Mouse (Mus musculus): ENCODE data around the gene Pigb. TPM values are rescaled to one million over a fixed set of nuclear protein-coding genes. Genes with fewer than 3 reads are reported as not detected.

The Pigb gene
- polyA plus RNA-seq, 1 experiment = 23.9 TPM

DNA sequence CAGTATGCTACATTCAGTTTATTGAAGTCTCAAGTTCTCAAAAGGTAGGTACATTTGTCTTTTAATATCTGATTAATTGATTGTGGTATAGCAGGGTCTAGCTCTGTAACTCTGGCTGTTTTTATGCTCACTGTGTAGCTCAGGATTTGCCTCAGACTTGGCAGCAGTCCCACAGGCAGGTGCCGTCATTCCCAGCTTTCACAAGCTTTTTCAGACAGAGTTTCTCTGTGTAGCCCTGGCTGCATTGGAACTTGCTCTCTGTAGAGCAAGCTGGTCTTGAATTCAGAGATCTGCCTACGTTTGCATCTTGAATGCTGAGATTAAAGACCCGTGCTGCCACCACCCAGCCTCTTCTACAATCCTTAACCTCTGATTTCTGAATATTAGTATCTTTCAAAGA, 38.0 kb downstream of the Pigb start:
- no peak for TF ChIP-seq POLR2A (IDR thresholded peaks at IDR 0.05; ENCODE audit: borderline replicate concordance, insufficient read depth, low read length)
- TF ChIP-seq CTCF (IDR thresholded peaks at IDR 0.05; ENCODE audit: borderline replicate concordance, insufficient read depth, low read depth, low read length) = no peak
- Histone ChIP-seq H3K27ac (ENCODE audit: insufficient read depth, low read length) (no peak overlapping the region), H3K4me1 (ENCODE audit: control insufficient read depth, insufficient read depth, low read length) (no peaks in the 10 kb centered on the region), H3K4me3 (replicated peaks; ENCODE audit: insufficient read depth, low read depth, low read length) (no peak overlapping the region), H3K27me3 (ENCODE audit: control insufficient read depth, insufficient read depth, low read length) (no peaks in the 10 kb centered on the region)
- DNase-seq = no peak
- 56% methylated on average over 3 of the region's 3 CpGs for WGBS

DNA sequence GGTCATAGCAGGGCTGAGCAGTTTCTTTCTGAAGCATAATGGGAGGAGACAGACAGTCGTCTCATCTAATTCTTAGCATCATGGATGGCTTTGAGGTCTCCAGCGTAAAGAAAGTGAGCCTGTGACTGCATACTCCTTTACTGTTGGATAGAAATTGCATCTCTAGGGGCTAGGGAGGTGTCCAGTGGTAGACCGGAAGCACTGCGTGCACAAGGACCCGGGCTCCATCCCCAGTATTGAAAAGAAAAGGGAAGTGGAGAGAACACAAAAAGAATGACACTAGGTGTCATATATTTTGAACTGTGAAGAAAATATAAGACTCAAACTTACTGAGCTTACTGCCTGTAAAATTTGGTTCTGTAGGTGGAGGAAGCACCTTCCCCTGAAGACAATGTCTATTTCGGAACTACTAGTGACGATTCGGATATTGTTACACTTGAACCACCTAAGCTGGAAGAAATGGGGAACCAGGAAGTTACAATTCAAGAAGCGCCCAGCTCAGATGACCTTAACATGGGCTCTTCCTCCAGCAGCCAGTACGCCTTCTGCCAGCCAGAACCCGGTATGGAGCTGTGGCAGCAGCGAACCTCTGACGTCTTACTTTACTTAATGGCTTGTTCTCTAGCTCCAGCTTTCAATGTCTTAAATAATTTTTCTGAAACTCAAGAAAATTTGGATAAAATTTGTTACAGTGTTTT, 38.7 kb downstream of the Pigb start:
- 86% methylated on average over 13 of the region's 13 CpGs for WGBS
- H3K4me3 ChIP-seq (replicated peaks; ENCODE audit: insufficient read depth, low read depth, low read length) = no peak overlapping the region
- no peak overlapping the region for H3K27ac ChIP-seq (ENCODE audit: insufficient read depth, low read length)
- TF ChIP-seq CTCF (IDR thresholded peaks at IDR 0.05; ENCODE audit: borderline replicate concordance, insufficient read depth, low read depth, low read length) (no peak), POLR2A (IDR thresholded peaks at IDR 0.05; ENCODE audit: borderline replicate concordance, insufficient read depth, low read length) (no peak)
- no peak for DNase-seq
- no peaks in the 10 kb centered on the region for H3K4me1 ChIP-seq (ENCODE audit: control insufficient read depth, insufficient read depth, low read length)
- no peaks in the 10 kb centered on the region for H3K27me3 ChIP-seq (ENCODE audit: control insufficient read depth, insufficient read depth, low read length)

DNA sequence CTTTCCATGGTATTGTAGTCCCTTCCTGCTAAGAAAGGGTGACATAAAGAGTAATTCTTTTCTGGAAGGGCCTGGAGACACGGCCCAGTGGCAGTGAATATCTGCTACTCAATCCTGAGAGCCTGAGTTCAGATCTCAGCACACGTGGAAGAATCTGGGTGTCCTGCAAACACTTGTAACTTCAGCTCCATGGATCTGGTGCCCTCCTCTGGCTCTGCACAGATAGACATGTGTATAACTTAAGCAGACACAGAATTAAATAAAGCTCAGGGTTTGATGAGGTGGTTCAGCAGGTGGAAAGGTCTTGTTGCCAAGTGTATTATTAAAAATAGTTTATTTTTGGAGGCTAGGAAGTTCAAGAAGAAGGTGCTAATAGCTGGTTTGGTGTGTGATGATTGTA, 39.7 kb downstream of the Pigb start:
- no peak for DNase-seq
- Histone ChIP-seq H3K27ac (ENCODE audit: insufficient read depth, low read length) (no peak overlapping the region), H3K4me1 (ENCODE audit: control insufficient read depth, insufficient read depth, low read length) (no peaks in the 10 kb centered on the region), H3K27me3 (ENCODE audit: control insufficient read depth, insufficient read depth, low read length) (no peaks in the 10 kb centered on the region), H3K4me3 (replicated peaks; ENCODE audit: insufficient read depth, low read depth, low read length) (no peak overlapping the region)
- 74% methylated on average over 2 of the region's 2 CpGs for WGBS
- TF ChIP-seq POLR2A (IDR thresholded peaks at IDR 0.05; ENCODE audit: borderline replicate concordance, insufficient read depth, low read length) (no peak), CTCF (IDR thresholded peaks at IDR 0.05; ENCODE audit: borderline replicate concordance, insufficient read depth, low read depth, low read length) (no peak)

DNA sequence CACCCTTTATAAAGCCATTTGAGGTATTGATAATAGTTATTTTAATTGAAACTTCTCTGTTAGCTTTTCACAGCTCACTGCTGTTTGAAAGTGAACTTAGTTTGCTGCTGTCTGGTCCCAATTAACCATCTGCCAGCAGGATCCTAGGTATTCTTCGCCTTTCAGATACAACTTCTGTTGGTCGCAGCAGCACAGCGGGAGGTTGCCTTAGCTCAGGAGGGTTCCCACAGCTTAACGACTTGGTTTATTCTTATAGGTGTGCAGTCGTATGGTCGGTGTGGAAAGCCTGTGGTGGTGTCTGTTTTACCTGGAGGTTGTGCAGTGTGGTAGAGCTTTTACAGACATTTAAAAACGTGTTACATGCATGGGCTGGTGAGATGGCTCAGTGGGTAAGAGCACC, 43.4 kb downstream of the Pigb start:
- TF ChIP-seq POLR2A (IDR thresholded peaks at IDR 0.05; ENCODE audit: borderline replicate concordance, insufficient read depth, low read length) = no peak
- TF ChIP-seq CTCF (IDR thresholded peaks at IDR 0.05; ENCODE audit: borderline replicate concordance, insufficient read depth, low read depth, low read length) = no peak
- no peak for DNase-seq
- Histone ChIP-seq H3K4me3 (replicated peaks; ENCODE audit: insufficient read depth, low read depth, low read length) (no peak overlapping the region), H3K27me3 (ENCODE audit: control insufficient read depth, insufficient read depth, low read length) (no peaks in the 10 kb centered on the region), H3K27ac (ENCODE audit: insufficient read depth, low read length) (no peak overlapping the region), H3K4me1 (ENCODE audit: control insufficient read depth, insufficient read depth, low read length) (no peaks in the 10 kb centered on the region)
- WGBS = 55% methylated on average over 7 of the region's 7 CpGs

DNA sequence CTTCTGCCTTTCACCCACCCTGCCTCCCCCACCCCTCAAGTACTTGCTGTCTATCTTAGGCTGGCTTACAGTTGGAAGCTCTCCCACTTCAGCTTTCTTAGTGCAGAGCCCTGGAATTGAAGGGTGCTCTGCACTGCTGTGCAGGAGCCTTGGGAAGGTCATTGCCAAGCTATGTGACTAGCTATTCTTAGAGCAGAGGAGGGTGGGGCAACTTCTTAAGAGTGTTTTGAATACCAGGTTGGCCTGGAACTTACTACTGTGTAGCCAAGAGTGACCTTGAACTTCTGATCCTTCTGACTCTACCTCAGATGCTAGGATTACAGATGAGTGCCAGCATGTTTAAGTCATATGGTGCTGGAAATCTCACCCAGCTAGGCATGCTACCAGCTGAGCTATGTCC, 44.0 kb downstream of the Pigb start:
- no peaks in the 10 kb centered on the region for H3K27me3 ChIP-seq (ENCODE audit: control insufficient read depth, insufficient read depth, low read length)
- TF ChIP-seq CTCF (IDR thresholded peaks at IDR 0.05; ENCODE audit: borderline replicate concordance, insufficient read depth, low read depth, low read length) = no peak
- TF ChIP-seq POLR2A (IDR thresholded peaks at IDR 0.05; ENCODE audit: borderline replicate concordance, insufficient read depth, low read length) = no peak
- H3K27ac ChIP-seq (ENCODE audit: insufficient read depth, low read length) = no peak overlapping the region
- DNase-seq = no peak
- H3K4me1 ChIP-seq (ENCODE audit: control insufficient read depth, insufficient read depth, low read length) = no peaks in the 10 kb centered on the region
- no peak overlapping the region for H3K4me3 ChIP-seq (replicated peaks; ENCODE audit: insufficient read depth, low read depth, low read length)

DNA sequence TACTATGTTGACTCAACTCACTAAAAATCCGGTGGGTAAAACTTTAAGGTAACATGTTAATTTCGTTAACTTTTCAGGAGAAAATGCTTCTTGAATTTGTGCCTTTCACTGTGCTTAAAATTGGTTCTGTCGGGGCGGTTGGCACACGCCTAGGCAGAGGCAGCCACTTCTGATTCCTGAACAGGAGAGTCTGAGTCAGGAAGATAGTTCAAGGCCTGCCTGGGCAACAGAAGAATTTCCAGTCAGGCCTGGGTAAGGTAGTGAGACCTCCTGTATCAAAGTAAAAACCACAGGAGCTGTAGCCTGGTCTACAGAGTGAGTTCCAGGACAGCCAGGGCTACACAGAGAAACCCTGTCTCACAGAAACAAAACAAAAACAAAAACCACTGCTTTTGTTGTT, 47.6 kb downstream of the Pigb start:
- DNase-seq = no peak
- 85% methylated on average over 5 of the region's 5 CpGs for WGBS
- TF ChIP-seq POLR2A (IDR thresholded peaks at IDR 0.05; ENCODE audit: borderline replicate concordance, insufficient read depth, low read length) (no peak), CTCF (IDR thresholded peaks at IDR 0.05; ENCODE audit: borderline replicate concordance, insufficient read depth, low read depth, low read length) (no peak)

DNA sequence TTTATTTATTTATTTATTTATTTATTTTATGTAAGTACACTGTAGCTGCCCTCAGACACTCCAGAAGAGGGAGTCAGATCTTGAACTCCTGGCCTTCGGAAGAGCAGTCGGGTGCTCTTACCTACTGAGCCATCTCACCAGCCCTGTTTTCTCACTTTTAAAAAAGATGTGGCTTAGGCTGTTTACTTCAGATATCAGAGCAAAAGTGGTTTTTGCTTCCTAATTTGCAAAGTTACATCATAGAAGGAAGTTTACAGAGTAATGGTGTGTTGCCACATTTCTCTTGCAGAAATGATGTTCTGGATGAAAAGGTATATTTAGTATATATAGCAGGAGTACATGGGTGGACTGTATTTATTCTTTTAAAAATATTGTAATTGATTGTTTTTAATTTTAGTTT, 48.8 kb downstream of the Pigb start:
- peaks cover 3% of the 10 kb centered on the region; the same call in 1 of the 2 replicates for H3K4me1 ChIP-seq (ENCODE audit: control insufficient read depth, insufficient read depth, low read length)
- TF ChIP-seq POLR2A (IDR thresholded peaks at IDR 0.05; ENCODE audit: borderline replicate concordance, insufficient read depth, low read length) = no peak
- no peak for TF ChIP-seq CTCF (IDR thresholded peaks at IDR 0.05; ENCODE audit: borderline replicate concordance, insufficient read depth, low read depth, low read length)
- DNase-seq = no peak
- WGBS = 94% methylated on average over 2 of the region's 2 CpGs
- H3K27me3 ChIP-seq (ENCODE audit: control insufficient read depth, insufficient read depth, low read length) = no peaks in the 10 kb centered on the region
- H3K4me3 ChIP-seq (replicated peaks; ENCODE audit: insufficient read depth, low read depth, low read length) = no peak overlapping the region
- H3K27ac ChIP-seq (ENCODE audit: insufficient read depth, low read length) = no peak overlapping the region

More for the DNA sequence above, 47.6 kb downstream of the Pigb start:
- no peak overlapping the region for H3K4me3 ChIP-seq (replicated peaks; ENCODE audit: insufficient read depth, low read depth, low read length)
- H3K27ac ChIP-seq (ENCODE audit: insufficient read depth, low read length) = no peak overlapping the region
- H3K4me1 ChIP-seq (ENCODE audit: control insufficient read depth, insufficient read depth, low read length) = peaks cover 3% of the 10 kb centered on the region; the same call in 1 of the 2 replicates
- H3K27me3 ChIP-seq (ENCODE audit: control insufficient read depth, insufficient read depth, low read length) = no peaks in the 10 kb centered on the region

DNA sequence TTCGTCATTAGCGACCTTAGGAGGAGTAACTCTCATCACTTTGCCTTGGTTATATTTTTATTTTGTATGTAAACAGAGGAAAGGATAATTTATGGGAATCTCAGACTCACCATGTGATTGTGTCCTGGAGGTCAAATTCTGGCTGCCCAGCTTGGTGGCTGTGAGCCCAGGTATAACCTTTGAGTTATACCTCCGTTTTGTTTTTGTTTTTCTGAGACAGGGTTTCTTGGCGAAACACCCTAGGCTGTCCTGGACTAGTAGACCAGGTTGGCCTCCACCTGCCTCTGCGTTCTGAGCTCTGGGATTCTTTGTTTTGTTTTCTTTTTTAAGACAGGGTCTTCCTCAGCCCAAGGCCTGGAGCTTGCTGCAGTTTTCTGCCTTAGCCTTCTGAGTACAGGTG, 51.5 kb downstream of the Pigb start:
- WGBS = 69% methylated on average over 5 of the region's 5 CpGs
- TF ChIP-seq CTCF (IDR thresholded peaks at IDR 0.05; ENCODE audit: borderline replicate concordance, insufficient read depth, low read depth, low read length) (no peak), POLR2A (IDR thresholded peaks at IDR 0.05; ENCODE audit: borderline replicate concordance, insufficient read depth, low read length) (no peak)

More for the DNA sequence above, 51.5 kb downstream of the Pigb start:
- Histone ChIP-seq H3K4me1 (ENCODE audit: control insufficient read depth, insufficient read depth, low read length) (peaks cover 3% of the 10 kb centered on the region; the same call in 1 of the 2 replicates), H3K4me3 (replicated peaks; ENCODE audit: insufficient read depth, low read depth, low read length) (no peak overlapping the region), H3K27me3 (ENCODE audit: control insufficient read depth, insufficient read depth, low read length) (no peaks in the 10 kb centered on the region), H3K27ac (ENCODE audit: insufficient read depth, low read length) (no peak overlapping the region)
- DNase-seq = no peak

Measured in cerebellum, adult 2 months (tissue).